Mouse (Mus musculus): Measurements from ENCODE around the gene Ccdc117.

DNA sequence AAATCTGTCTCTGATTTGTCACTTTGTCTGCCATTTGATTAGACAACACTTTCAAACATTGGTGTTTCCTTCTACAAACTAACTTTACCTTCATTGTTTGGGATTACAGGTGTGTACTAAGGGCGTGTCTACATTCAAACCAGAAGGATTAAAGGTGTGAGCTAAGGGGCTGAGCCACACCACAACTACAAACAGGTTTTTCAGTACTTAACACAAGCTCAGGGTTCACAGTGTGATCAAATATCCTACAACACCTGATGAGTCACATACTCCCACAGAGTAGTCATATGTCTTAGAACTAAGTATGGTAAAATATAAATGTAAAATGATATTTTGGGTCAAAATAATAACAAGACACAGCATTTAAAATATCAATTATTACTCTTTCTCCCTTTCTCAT is 9.9 kb upstream of the Ccdc117 start:
- TF ChIP-seq GATA1 (IDR thresholded peaks at IDR 0.05; ENCODE audit: borderline replicate concordance, low read length) (no peak), FLI1 (IDR thresholded peaks at IDR 0.05; ENCODE audit: low read length) (no peak)

Data from megakaryocyte, embryonic 14.5 days (primary cell).